Mouse (Mus musculus) WW6 (cell line): ENCODE measurements around the gene Zfp985.
"Not testable (repeated sequence)": the region's sequence is repeated elsewhere in the genome, so short reads cannot be mapped to it uniquely, and the experiment has no call there.

Source experiments
- DNase-seq: peaks from one replicate; pipeline ENCODE4 v3.0.0-alpha.2; 2013; ENCODE audit warnings: low read depth, low spot score

Zfp985 gene

GRCm38 (mm10) chr4:147553071-147553470, at the start of gene Zfp985:
TSS of gene Zfp985 (plus strand) at chr4:147553277.
- DNase-seq = not testable (repeated sequence)

DNA sequence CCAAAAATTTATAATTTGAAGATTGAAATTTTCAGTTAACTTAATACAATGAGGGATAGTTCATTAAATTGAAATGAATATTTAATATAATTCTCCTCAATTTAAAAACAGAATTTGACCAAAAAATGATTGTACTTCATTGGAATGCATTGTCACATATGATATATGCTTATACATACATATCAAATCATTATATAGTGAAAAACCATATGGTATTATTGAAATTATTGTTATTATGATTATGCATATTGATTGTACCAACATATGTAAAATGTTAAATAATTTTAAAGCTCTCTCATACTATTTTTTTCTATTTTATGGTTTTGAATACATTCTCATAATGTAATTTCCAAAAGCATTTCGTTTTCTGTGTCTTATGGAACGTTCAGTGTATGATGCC, 43.9 kb upstream of the Zfp985 start:
- no peak for DNase-seq

GRCm38 (mm10) chr4:147518981-147519380, 34.1 kb upstream of the Zfp985 start:
- DNase-seq = no peak

GRCm38 (mm10) chr4:147520100-147520499, 33.0 kb upstream of the Zfp985 start:
- no peak for DNase-seq

GRCm38 (mm10) chr4:147525125-147525524, 28.0 kb upstream of the Zfp985 start:
- DNase-seq = no peak

GRCm38 (mm10) chr4:147530366-147530765, 22.7 kb upstream of the Zfp985 start:
- DNase-seq = no peak

GRCm38 (mm10) chr4:147535916-147536315, 17.2 kb upstream of the Zfp985 start:
- not testable (repeated sequence) for DNase-seq

- DNase-seq = no peak
These were observed 15.4 kb upstream of the Zfp985 start for GRCm38 (mm10) chr4:147537702-147538101.

DNA sequence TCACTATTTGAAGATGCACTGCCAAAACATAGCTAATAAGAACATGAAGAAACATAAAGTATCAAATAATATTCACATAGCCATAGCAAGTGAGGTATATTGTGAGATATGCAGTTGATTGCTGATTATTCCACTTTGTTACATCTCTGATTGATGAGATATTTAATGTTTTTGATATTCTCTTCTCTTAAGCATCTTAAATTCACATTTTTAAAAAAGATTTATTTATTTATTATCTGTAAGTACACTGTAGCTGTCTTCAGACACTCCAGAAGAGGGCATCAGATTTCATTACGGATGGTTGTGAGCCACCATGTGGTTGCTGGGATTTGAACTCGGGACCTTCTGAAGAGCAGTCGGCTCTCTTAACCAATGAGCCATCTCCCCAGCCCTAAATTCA, 13.2 kb upstream of the Zfp985 start, which contains the start of gene Gm16503:
TSS of gene Gm16503 (plus strand) at position 301 of the 400 bp plus-strand sequence.
- DNase-seq = not testable (repeated sequence)

DNA sequence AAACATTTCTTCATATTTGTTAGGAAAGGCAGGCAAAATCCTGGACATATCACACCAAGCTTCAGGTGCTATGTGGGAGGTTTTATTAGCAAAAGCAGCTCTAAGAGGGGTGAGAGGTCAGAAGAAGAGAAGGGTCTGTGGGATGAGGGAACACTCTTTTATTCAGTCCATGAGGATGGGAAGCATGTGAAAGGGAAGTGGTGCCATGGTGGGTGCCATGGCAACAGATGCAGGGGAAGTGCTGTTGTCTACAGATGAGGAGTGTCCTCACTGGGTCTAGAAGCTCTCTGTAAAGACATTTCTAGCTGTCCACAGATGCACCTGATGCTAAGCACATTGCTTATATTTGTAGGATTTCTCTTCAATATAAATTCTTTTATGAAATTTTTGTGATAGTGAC, 12.0 kb upstream of the Zfp985 start:
- DNase-seq = no peak

GRCm38 (mm10) chr4:147554361-147554760, 1.3 kb downstream of the Zfp985 start:
- not testable (repeated sequence) for DNase-seq

GRCm38 (mm10) chr4:147556921-147557320, 3.8 kb downstream of the Zfp985 start:
- DNase-seq = not testable (repeated sequence)

GRCm38 (mm10) chr4:147558011-147558410, 4.9 kb downstream of the Zfp985 start:
- not testable (repeated sequence) for DNase-seq

DNA sequence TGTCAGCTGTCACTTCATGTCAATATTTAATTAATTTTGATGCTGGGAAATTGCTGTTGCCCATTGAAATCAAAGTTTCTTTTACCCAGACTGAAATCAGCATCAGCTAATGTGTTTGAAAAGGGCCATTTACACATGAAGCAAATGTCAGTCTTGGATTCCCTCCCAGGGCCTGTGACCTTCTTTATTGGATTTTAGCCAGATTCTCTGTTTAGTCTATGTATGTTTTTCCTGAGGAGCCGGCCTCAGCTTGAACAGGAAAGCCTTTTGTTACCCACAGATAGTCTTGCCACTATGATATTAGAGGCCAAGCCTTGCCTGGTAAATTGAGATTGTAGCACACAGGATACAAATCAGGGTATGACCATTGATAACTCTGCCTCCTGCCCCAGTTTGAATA, 6.0 kb downstream of the Zfp985 start:
- not testable (repeated sequence) for DNase-seq

DNA sequence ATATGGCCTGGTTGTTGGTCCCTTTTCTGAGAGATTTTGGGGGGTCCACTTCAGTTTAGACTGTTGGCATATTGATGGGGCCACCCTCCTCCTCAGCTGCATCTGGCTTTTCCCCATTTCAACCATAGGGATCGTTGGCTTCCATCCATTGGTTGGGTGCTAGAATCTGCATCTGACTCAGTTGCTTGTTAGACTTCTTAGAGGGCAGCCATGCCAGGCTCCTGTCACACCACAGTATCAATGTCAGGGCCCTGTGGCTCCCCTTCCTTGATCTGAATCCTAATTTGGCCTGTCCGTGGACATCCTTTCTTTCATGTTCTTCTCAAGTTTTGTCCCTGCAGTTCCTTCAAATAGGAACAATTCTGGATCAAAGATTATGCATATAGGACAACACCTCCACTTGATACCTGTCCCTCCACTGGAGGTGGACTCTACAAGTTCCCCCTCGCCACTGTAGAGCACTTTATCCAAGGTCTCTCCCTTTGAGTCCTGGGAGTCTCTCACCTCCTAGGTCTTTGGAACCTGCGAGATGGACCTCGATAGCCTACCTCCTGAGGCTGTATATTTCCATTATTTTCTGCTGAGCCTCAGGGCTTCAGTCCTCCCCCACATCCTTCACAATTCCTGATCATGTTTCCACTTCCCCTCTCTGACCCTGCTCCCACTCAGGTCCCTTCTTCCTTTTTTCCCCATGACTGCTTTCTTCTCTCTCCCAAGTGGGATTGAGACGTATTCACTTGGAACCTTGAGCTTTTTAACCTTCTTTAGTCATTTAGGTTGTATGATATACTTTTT, 12.5 kb downstream of the Zfp985 start:
- no peak for DNase-seq

GRCm38 (mm10) chr4:147571156-147571555, 18.1 kb downstream of the Zfp985 start:
- DNase-seq = not testable (repeated sequence)

DNA sequence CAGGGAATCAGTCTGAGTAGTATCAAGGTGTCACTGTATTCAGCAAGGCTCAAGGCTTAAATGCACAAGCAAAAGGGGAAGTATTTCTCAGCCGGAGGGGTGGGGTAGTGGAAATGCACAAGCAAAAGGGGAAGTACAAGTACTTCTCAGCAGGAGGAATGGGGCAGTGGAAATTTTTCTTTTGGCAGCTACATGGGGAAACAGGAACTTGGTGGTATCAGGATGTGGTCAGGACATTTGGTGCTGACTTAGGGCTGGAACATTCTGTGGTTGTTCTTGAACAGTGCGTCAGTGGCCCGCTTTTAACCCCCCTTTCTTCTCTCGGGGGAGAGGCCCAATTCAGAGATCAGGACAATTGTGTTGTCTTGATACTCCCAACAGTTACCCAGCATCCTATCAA, 26.3 kb downstream of the Zfp985 start:
- DNase-seq = not testable (repeated sequence)

DNA sequence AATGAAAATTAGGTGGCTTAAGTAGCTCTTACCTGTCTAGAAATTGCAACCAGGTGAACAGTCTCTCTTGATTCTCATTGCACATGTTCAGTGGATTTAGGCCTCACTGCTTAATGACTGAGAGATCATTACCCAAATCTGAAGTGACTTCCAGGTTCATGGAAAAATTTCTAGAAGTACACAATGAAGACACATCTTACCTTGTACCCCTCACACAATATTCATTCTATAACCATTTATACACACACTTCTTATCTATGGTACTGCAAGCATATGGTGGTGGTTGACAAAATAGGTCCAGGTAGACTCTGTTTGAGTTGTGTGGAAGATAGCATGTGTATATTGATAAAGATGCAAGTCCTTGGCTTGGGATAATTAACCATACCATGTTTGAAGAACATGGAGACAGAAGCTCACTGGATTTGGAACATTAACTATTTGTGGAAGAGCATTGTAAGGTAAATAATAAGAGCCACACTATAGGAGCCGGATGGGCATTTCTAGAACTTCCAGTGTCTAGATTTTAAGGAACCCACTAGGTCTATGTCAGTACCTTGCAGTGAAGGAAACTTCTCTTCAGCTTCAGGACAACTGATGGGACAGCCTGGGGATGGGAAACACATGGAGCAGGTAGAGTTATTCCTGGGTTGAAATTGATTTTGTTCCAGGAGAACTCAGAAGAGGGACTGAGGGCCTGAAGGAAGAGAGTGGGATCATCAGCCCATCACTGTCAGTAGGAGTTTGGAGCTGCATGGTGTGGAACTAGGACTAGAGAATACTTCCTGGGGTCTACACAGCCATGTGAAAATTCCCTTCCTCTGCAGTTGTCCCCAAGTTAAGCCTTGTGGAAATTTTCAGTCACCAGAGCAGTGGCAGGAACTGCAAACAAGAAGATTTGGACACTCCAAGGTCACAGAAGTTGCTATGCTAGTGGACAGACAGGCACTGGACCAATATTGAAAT, 33.7 kb downstream of the Zfp985 start:
- DNase-seq = no peak

DNA sequence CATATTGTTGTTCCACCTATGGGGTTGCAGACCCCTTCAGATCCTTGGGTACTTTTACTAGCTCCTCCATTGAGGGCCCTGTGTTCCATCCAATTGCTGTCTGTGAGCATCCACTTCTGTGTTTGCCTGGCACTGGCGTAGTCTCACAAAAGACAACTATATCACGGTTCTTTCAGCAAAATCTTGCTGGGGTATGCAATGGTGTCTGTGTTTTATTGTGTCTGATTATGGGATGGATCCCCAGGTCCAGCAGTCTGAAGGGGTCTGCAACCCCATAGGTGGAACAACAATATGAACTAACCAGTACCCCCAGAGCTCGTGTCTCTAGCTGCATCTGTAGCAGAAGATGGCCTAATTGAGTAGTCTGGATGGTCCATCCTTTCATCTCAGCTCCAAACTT, 41.6 kb downstream of the Zfp985 start:
- not testable (repeated sequence) for DNase-seq

DNA sequence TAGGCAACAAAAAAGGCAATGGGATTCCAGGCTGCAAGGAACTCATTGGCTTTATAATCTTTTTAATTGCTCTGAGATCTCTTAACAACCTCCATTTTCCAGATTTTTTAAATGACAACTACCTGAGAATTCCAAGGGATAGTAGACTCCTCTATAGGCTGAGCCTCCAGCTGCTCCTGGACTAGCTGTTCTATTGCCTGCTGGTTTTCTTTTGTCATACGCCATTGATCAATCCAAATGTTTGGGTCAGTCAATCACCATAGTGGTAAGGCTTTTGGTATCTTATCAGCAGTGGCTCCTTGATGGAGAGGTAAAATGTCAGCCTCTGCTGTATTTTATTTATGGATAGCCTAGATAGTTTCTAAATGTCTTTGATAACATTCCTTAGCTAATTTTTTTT, 44.6 kb downstream of the Zfp985 start:
- no peak for DNase-seq

DNA sequence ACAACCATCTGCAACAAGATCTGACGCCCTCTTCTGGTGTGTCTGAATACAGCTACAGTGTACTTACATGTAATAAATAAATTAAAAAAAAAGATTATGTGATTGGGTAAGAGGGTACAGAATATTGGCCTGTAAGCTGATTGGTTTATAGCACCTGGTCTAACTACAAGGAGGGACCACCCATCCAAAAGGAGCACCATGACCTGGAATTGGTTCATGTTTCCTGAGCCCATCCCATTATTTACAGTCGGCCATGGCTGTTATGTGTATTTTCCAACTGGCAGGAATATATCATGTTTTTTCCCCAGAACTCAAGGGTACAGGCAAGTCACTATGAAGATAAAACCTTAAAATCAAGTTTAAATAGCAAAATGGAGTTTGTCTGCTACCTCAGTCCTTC, 45.8 kb downstream of the Zfp985 start:
- DNase-seq = no peak

DNA sequence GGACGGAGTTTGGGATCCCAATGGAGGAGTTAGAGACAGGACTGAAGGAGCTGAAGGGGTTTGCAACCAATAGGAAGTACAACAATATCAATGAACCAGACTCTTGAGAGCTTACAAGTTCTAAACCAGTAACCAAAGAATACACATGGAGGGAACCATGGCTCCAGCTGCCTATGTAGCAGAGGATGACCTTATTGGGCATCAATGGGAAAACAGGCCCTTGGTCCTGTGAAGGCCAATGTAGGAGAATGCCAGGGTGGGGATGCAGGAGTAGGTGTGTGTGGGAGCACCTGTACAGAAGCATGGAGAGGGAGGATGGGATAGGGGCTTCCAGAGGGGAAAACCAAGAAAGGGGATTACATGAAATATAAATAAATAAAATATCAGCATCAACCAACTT, 48.8 kb downstream of the Zfp985 start:
- DNase-seq = no peak
